Mouse (Mus musculus) splenic B cell, adult 2 months (primary cell): ENCODE data around the gene Psg29.

Experiments used
- DNase-seq: peaks from one replicate; pipeline ENCODE4 v3.0.0-alpha.2; 2011; ENCODE audit warnings: low read depth, low spot score
- H3K27me3 ChIP-seq: 2 replicates; pipeline ENCODE4 v1.6.1; 2012; ENCODE audit warnings: mild to moderate bottlenecking, low read length, moderate library complexity, mixed read lengths; ENCODE audit not compliant: control insufficient read depth, poor library complexity, insufficient read depth, severe bottlenecking
- H3K36me3 ChIP-seq: 2 replicates; pipeline ENCODE4 v1.6.1; 2012; ENCODE audit warnings: mild to moderate bottlenecking, low read length, moderate library complexity, mixed read lengths; ENCODE audit not compliant: control insufficient read depth, poor library complexity, insufficient read depth, severe bottlenecking

The Psg29 gene

DNA sequence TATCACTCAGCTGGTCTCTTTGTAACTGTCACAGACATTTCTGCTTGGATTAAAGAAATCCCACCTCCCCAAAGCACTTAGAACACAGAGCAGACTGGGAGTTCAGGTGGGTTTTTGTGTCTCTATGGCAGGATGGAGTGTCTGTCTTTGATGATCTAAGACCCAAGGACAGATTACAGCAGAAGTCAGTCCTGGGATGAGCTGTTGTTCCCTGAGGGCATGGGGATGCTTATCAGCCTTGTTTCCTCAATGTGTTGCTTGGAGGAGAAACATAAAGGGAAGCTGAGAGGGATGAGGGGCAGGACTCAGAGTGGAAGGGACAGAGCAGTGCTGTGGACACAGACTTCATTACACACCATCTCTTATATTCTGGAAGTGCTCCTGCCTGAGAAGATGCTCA is at the start of gene Psg29:
Gene Psg29 (plus strand): TSS at position 301 of the 400 bp plus-strand sequence.
- DNase-seq: no peak
- Histone ChIP-seq H3K27me3 (no peaks in the 10 kb centered on the region), H3K36me3 (no peaks in the 10 kb centered on the region)

DNA sequence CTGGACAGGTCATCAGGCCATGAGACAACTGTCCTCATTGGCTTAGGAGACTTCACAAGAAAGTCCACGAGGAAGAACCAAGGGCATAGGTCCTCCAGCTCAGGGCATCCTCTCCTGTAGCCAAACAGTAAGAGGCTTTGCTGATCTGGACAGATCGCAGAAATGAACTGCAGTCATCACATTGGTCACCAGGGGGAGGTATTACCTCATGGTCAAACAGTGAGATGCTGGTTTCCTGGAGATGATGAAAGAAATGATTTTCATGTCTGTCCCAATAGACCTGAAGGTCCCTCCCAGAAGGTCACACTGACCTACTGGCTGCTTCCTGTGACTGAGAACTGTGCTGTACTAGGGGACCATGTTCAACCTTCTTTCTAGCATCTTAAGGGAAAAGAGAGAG is 47.6 kb upstream of the Psg29 start:
- peak; percentile 5 for DNase-seq
- Histone ChIP-seq H3K36me3 (no peaks in the 10 kb centered on the region), H3K27me3 (no peaks in the 10 kb centered on the region)

DNA sequence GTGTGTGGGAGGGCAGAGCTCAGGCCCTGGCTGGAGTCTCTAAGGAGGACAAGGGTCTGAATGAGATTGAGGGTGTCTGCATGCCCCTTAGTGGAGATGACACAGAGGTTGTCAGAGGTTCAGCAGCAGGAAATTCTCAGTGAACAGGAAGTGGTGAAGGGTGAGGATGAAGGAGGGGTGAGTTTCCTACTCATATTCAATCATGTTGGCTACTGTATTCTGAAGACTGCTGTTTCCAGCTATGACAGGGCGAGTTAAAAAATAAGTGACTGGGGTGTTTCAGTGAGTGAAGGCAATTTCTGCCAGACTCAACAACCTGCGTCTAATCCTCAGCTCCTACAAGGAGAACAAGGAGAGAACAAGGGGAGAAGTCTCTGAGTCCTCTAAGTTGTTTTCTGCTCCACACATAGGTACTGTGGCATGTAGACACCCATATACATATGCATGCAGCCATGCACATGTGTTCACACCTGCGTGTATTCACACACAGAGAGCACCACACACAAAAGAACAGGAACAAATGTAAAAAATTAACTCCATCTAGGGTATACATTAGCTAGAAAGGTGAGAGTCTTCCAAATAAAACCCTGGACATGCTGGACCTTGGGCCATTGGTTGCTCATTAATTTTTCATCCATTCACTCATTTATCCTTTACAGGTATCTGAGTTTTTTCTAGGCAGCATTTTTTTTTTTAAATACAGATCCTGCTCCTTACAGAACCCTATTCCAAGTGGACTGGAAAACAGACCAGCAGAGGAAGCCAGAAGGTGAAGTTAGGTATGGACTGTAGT is 46.2 kb upstream of the Psg29 start:
- no peak for DNase-seq
- no peaks in the 10 kb centered on the region for H3K27me3 ChIP-seq
- no peaks in the 10 kb centered on the region for H3K36me3 ChIP-seq

DNA sequence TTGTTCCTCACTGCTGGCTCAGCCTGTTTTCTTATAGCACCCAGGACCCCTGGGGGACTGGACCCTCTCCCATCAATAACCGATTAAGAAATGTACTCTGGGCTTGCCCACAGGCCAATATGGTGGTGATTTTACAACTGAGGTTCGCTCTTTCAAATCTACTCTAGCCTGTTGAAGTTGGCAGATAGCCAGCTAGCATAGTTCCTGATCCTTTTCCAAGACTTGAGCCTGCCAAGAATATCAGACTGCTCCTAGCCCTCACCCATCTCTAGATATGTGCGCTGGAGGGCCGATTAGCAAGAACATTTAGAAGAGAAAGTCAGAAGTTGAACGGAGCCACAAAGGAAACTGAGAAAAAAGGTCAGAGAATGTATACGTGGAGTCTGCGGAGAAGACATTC is 44.3 kb upstream of the Psg29 start:
- no peaks in the 10 kb centered on the region for H3K27me3 ChIP-seq

DNA sequence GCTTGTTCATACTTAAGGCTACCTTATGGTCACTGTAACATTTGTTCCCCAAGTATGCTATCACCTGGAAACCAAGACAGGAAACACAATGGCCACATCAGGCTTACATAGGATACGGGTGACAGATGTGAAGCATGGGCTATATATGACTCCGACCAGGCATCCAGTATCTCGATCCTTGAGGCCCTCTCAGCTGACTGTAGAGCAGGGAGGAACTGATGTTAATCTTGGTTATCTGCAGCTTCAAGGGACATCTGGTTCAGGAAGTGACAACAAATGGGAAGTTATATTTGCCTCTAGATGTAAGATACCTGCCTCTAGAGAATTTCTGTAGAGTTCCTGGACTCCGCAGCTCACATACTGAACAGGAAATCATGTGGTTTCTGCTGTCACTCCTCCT is 31.4 kb upstream of the Psg29 start:
- no peak for DNase-seq
- H3K27me3 ChIP-seq: no peaks in the 10 kb centered on the region
- no peaks in the 10 kb centered on the region for H3K36me3 ChIP-seq

More for the DNA sequence above, 44.3 kb upstream of the Psg29 start:
- H3K36me3 ChIP-seq: no peaks in the 10 kb centered on the region
- DNase-seq: no peak

DNA sequence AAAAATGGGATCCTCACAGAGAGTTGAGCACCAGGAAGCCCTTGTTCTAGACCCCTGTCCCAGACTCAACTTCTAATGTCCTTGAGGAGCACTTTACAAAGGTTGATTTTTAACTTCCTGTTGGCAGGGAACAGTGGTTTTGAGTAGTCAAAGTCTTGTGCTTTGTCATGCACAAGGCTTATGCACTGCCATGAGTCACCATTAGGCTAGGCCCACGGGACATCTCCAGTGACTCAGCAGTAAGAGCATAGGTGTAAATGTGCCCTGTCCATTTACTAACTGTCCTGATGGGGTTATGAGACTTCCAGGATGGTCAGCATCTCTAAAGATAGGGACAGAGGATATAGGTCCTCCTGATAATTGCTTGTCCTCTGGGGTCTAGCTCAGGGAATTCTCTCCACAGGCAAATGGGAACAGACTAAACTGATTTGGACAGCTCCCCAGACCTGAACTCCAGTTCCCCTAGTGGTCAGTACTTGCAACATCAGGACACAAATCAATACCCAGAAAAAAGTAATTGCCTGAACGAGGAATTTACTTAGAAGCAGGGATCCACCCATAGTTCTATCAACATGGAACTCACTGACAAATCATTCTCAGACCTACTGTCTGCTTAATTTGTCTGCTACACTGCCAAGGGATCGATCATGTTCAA is 2.4 kb downstream of the Psg29 start:
- H3K36me3 ChIP-seq: no peaks in the 10 kb centered on the region
- no peak for DNase-seq
- H3K27me3 ChIP-seq: no peaks in the 10 kb centered on the region
